Mouse (Mus musculus): ENCODE results near the gene Cfap206. TPM values are rescaled to one million over a fixed set of nuclear protein-coding genes. Genes with fewer than 3 reads are reported as not detected.

The Cfap206 gene
- total RNA-seq, 2 experiments from 2014 or later, result 1.8 to 2.1 TPM

DNA sequence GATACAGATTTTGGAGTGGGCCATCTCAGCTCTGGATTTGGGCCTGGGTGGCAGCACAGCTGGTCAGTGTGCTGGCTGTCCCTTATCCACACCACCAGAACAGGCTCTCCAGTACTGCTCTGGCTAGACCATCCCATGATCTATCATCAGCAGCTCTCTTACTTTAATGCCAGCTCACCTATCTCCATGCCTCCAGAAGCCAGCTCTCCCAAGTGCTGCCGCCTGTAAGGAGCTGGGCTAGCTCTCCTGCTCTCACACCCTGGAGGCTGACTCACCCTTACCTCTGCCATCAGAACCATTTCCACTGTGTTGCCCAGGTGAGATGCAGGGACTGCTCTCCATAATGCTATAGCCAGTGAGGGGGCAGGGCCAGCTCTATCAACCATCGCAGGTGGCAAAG is 68.5 kb downstream of the Cfap206 start:
- H3K27ac ChIP-seq, result peak overlapping the region; percentile 55
- intact Hi-C loops (cut with DNase I), result no loop called here
- no peak for DNase-seq (ENCODE audit: extremely low spot score in 1 of 2, low spot score in 2 of 2)
- H3K4me3 ChIP-seq, result no peak overlapping the region
- no peak for TF ChIP-seq CTCF (IDR thresholded peaks at IDR 0.05)

DNA sequence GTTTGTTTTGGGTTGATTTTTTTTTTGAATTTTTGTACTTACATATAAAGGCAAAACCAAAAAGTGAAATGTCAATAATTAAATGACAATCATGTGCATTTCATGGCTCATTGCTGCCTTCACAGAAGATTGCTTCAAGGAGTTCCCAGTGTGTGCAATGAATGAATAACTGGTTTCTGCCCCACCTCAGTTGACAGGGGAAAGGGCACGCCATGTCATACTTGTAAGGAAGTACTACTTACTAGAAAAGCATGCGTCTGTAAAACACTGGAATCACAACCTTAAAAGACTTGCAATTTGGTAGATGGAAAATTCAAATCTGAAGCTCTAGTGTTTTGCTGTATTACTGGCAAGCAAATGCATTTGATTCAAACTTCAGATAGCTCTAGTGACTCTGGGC is 71.0 kb downstream of the Cfap206 start:
- no peak for DNase-seq (ENCODE audit: extremely low spot score in 1 of 2, low spot score in 2 of 2)
- no peak for TF ChIP-seq CTCF (IDR thresholded peaks at IDR 0.05)

DNA sequence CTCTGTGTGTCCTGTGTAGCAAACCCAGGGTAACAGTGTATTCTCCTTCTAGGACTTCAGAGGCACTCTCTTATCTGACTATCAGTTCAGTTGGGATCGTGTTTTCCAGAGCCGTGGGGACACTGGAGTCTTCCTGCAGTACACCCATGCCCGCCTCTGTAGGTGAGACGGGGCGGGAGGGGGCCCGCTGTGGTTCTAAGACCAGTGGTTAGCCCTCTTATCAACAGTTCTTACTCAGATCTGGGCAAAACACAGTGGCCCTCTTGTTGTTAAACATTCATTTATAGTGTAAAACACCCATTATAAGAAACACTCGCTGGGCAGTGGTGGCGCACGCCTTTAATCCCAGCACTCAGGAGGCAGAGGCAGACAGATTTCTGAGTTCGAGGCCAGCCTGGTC is 73.9 kb downstream of the Cfap206 start:
- DNase-seq (ENCODE audit: extremely low spot score in 1 of 2, low spot score in 2 of 2), result no peak
- no peak for TF ChIP-seq CTCF (IDR thresholded peaks at IDR 0.05)
- intact Hi-C loops (cut with DNase I), result no loop called here
- no peak overlapping the region for H3K4me3 ChIP-seq
- no peak overlapping the region for H3K27ac ChIP-seq

More for the DNA sequence above, 71.0 kb downstream of the Cfap206 start:
- no peak overlapping the region for H3K27ac ChIP-seq
- intact Hi-C loops (cut with DNase I), result no loop called here
- H3K4me3 ChIP-seq, result no peak overlapping the region

DNA sequence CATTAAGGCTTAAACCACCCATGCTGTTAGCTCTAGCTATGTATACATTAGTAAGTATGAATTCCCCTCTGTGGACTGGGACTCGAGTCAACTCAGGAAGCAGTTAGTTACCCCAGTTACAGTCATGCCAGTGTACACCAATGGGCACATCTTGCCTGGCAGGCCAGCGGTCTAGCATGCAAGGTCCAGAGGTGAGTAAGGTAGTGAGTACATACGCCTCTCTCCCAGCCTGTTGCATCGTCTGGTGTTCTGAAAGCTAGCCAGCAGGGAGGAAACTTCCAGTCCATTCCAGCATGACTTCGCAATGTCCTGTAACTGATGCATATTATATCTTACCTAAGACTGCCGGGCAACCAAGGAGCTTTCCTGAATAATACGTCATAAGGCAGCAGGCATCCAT is 76.8 kb downstream of the Cfap206 start:
- no peak overlapping the region for H3K27ac ChIP-seq
- intact Hi-C loops (cut with DNase I), result no loop called here
- no peak for TF ChIP-seq CTCF (IDR thresholded peaks at IDR 0.05)
- H3K4me3 ChIP-seq, result no peak overlapping the region
- DNase-seq (ENCODE audit: extremely low spot score in 1 of 2, low spot score in 2 of 2), result no peak

DNA sequence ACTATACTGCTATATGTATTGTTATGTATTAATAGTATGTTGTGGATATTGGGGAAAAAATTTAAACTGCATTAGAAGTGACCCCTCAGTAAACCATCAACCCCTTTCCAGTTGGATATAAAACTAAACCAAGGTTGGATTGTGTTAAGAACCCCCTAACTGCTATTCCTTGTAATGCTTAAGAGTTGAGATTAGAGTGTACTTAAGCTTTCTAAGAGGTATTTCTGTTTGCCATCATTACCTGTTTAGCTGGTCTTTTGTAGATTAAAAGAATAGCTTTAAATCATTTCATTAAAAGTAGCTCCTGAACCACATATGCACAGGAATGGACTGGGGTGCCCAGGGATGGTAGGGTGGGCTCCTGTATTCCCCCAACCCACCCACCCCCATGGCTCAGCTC is 85.2 kb downstream of the Cfap206 start:
- TF ChIP-seq CTCF (IDR thresholded peaks at IDR 0.05), result no peak
- DNase-seq (ENCODE audit: extremely low spot score in 1 of 2, low spot score in 2 of 2), result no peak
- Histone ChIP-seq H3K4me3 (no peak overlapping the region), H3K27ac (no peak overlapping the region)
- intact Hi-C loops (cut with DNase I), result no loop called here

DNA sequence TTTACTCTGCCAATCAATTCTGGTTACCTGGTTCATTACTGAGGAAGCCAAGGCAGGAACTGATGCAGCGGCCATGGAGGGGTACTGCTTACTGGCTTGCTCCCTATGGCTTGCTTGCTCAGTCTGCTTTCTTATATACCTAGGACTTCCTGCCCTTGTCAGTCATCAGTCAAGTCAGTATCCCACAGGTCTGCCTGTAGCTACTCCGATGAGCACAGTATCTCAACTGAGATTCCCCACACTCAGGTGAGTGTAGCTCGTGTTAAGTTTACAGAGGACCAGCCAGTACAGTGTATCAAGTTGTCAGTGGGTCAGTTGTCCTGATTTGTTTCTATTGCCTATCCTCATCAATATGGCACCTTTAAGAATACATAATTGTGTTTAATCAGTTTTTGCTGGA is 89.3 kb downstream of the Cfap206 start:
- intact Hi-C loops (cut with DNase I), result no loop called here
- DNase-seq (ENCODE audit: extremely low spot score in 1 of 2, low spot score in 2 of 2), result no peak
- H3K27ac ChIP-seq, result no peak overlapping the region
- no peak for TF ChIP-seq CTCF (IDR thresholded peaks at IDR 0.05)
- H3K4me3 ChIP-seq, result no peak overlapping the region

DNA sequence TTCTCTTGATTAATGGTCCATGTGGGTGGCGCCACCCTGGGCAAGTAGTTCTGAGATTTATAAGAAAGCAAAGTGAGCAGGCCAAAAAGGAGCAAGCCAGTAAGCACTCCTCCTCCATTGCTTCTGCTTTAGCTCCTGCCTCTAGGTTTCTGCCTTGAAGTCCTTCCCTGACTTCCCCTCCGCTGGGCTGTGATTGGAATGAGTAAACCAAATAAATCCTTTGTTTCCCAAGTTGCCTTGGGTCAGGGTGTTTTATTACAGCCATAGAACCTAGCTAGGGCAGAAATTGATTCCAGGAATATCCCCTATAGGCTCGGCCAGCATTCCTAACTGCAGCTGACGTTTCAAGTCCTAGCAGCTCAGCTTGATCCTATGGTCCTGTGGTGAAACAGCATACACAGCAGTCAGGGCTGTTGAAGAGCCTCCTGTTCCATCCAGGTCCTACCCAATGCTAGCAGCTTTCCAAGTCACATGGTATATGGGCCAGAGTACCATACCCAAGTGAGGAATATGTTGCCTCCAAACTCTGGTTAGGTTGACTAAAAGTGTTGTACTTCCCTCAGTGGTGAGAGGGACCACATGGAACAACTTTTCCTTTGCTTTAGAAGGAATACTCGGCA is 90.2 kb downstream of the Cfap206 start:
- no peak for DNase-seq (ENCODE audit: extremely low spot score in 1 of 2, low spot score in 2 of 2)
- intact Hi-C loops (cut with DNase I), result no loop called here
- H3K27ac ChIP-seq, result no peak overlapping the region
- TF ChIP-seq CTCF (IDR thresholded peaks at IDR 0.05), result no peak
- H3K4me3 ChIP-seq, result no peak overlapping the region

Other genes starting within 250 kb of the Cfap206 start
- gene Akirin2, start 179.3 kb downstream of the Cfap206 start, total RNA-seq (2021), result 100 to 1,000 TPM in 1 of 2 experiments, 10 to 100 TPM in 1; 97.9 to 111 TPM
- gene Orc3, start 115.3 kb downstream of the Cfap206 start, total RNA-seq (2021), result 10 to 100 TPM; 41.6 to 42.4 TPM
- 10 to 100 TPM; 21.3 to 27.7 TPM for gene Rars2, start 115.2 kb downstream of the Cfap206 start, total RNA-seq (2021)
- 10 to 100 TPM; 18.6 to 21.8 TPM for gene Slc35a1, start 42.8 kb downstream of the Cfap206 start, total RNA-seq (2021)
- not detected for gene Gm136, start 26.1 kb upstream of the Cfap206 start, total RNA-seq (2021)
- 10 to 100 TPM; 20.4 to 21.0 TPM for gene Smim8, start 48.2 kb upstream of the Cfap206 start, total RNA-seq (2021)
- 10 to 100 TPM; 27.5 to 28.2 TPM for gene Zfp292, start 152.8 kb upstream of the Cfap206 start, total RNA-seq (2021)
- not detected for gene Cga, start 163.6 kb upstream of the Cfap206 start, total RNA-seq (2021)